Mouse (Mus musculus): ENCODE measurements at regions not wholly inside any gene's neighbourhood (a gene's known extent, or its start where the extent isn't known, plus 50 kb on each side); places are given as distances from the start of the nearest gene placed in this dataset.

- TF ChIP-seq CTCF (IDR thresholded peaks at IDR 0.05; ENCODE audit: control insufficient read depth, insufficient read depth, insufficient replicate concordance, low read depth, low read length) (no peak), POLR2A (IDR thresholded peaks at IDR 0.05; ENCODE audit: control insufficient read depth, low read depth, low read length) (no peak)
Measured at GRCm38 (mm10) chr13:56362238-56362637, 64.2 kb upstream of the Gm3045 start.
